Mouse (Mus musculus): ENCODE measurements at regions not wholly inside any gene's neighbourhood (a gene's known extent, or its start where the extent isn't known, plus 50 kb on each side); places are given as distances from the start of the nearest gene placed in this dataset.
A peak's percentile ranks its signal among the peaks of the same experiment; 100 is the strongest.

GRCm38 (mm10) chr1:143074999-143075398 is 565.5 kb upstream of the B3galt2 start:
- no peak for DNase-seq

- peak; percentile 4 for DNase-seq
Observed at GRCm38 (mm10) chr1:143080441-143080840, 560.0 kb upstream of the B3galt2 start.

GRCm38 (mm10) chr1:143096904-143097303 is 543.6 kb upstream of the B3galt2 start:
- DNase-seq = no peak

- DNase-seq = no peak
Observed at GRCm38 (mm10) chr1:143098307-143098706, 542.2 kb upstream of the B3galt2 start.

- DNase-seq = no peak
Observed at GRCm38 (mm10) chr1:143122185-143122584, 518.3 kb upstream of the B3galt2 start.

- DNase-seq = peak; percentile 33
Observed at GRCm38 (mm10) chr1:143130257-143130656, 510.2 kb upstream of the B3galt2 start.

GRCm38 (mm10) chr1:143132806-143133205 is 507.7 kb upstream of the B3galt2 start:
- DNase-seq = no peak

- no peak for DNase-seq
Observed at GRCm38 (mm10) chr1:143145111-143145984, 495.1 kb upstream of the B3galt2 start.

- DNase-seq = no peak
Observed at GRCm38 (mm10) chr1:143171286-143171685, 469.2 kb upstream of the B3galt2 start.

GRCm38 (mm10) chr1:143173836-143174235 is 466.6 kb upstream of the B3galt2 start:
- peak; percentile 4 for DNase-seq

GRCm38 (mm10) chr1:143192167-143192793 is 448.2 kb upstream of the B3galt2 start:
- DNase-seq = no peak

- DNase-seq = peak; percentile 85
Observed at GRCm38 (mm10) chr1:143200213-143200889, 440.1 kb upstream of the B3galt2 start.

GRCm38 (mm10) chr1:143200971-143201370 is 439.5 kb upstream of the B3galt2 start:
- DNase-seq = no peak

- no peak for DNase-seq
Observed at GRCm38 (mm10) chr1:143202182-143202581, 438.3 kb upstream of the B3galt2 start.

GRCm38 (mm10) chr1:143204070-143204469 is 436.4 kb upstream of the B3galt2 start:
- DNase-seq = no peak

- no peak for DNase-seq
Observed at GRCm38 (mm10) chr1:143206995-143207394, 433.5 kb upstream of the B3galt2 start.

- no peak for DNase-seq
Observed at GRCm38 (mm10) chr1:143207399-143208065, 432.9 kb upstream of the B3galt2 start.

- no peak for DNase-seq
Observed at GRCm38 (mm10) chr1:143217401-143217800, 423.1 kb upstream of the B3galt2 start.

GRCm38 (mm10) chr1:143231969-143232368 is 408.5 kb upstream of the B3galt2 start:
- DNase-seq = no peak

GRCm38 (mm10) chr1:143258470-143259215 is 381.8 kb upstream of the B3galt2 start:
- DNase-seq = no peak

GRCm38 (mm10) chr1:143263263-143264038 is 377.0 kb upstream of the B3galt2 start:
- no peak for DNase-seq

All from right cerebral cortex, adult 18-20 months (tissue).